Mouse (Mus musculus) ES-Bruce4 (cell line): ENCODE measurements around the gene Itga9.

Experiments
- CTCF ChIP-seq: IDR thresholded peaks from one replicate; pipeline ENCODE4 v1.8.1; 2011; ENCODE audit warnings: low read depth, low read length
- EP300 ChIP-seq: IDR thresholded peaks from 2 replicates; pipeline ENCODE4 v1.6.1; 2011; ENCODE audit warnings: low read depth, low read length; ENCODE audit not compliant: insufficient read depth
- POLR2A ChIP-seq: IDR thresholded peaks from one replicate; pipeline ENCODE4 v1.8.1; 2011; ENCODE audit warnings: low read length; ENCODE audit not compliant: insufficient read depth

DNA sequence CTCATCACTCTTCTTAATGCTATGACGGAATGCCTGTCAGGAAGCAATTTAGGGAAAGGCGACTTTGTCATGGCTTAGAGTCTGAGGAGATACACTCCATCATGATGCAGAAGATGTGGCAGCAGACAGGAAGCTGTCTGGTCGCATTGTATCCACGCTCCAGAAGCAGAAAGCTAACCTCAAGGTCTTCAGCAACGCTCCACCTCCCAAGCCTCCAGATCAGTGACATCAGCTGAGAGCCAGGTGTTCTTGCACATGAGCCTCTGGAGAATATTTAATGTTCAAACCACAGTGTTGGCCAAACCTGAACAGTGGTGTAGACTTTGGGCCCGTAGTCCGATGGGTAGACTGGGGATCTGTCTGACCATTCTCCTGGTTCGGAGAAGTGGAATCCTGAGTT, 55.5 kb downstream of the Itga9 start:
- TF ChIP-seq CTCF (no peak), EP300 (no peak), POLR2A (no peak)
